Mouse (Mus musculus): ENCODE measurements around the gene Hdac1. TPM values are rescaled to one million over a fixed set of nuclear protein-coding genes. Genes with fewer than 3 reads are reported as not detected.

The Hdac1 gene
- polyA plus RNA-seq, 1 experiment from 2014 or later = 234 TPM

Small RNA genes within 50 kb of the gene (microRNA-seq; reads per million reads assigned to microRNA genes)
- not detected for gene Mir8119

Other genes with a start within 250 kb of the Hdac1 start
- gene Rbbp4, start 207.3 kb downstream of the Hdac1 start, polyA plus RNA-seq (2014; fragmentation: Nextera tagmentation; extraction: Ambion mirVana) = 561 and 604 TPM in 2 replicates
- 42.7 and 45.0 TPM in 2 replicates for gene Zbtb8os, start 207.0 kb downstream of the Hdac1 start, polyA plus RNA-seq (2014; fragmentation: Nextera tagmentation; extraction: Ambion mirVana)
- gene Zbtb8a, start 164.6 kb downstream of the Hdac1 start, polyA plus RNA-seq (2014; fragmentation: Nextera tagmentation; extraction: Ambion mirVana) = 6.7 and 8.3 TPM in 2 replicates
- gene Zbtb8b, start 101.9 kb downstream of the Hdac1 start, polyA plus RNA-seq (2014; fragmentation: Nextera tagmentation; extraction: Ambion mirVana) = 2.0 and 2.4 TPM in 2 replicates
- 23.3 and 23.7 TPM in 2 replicates for gene Bsdc1, start 81.1 kb downstream of the Hdac1 start, polyA plus RNA-seq (2014; fragmentation: Nextera tagmentation; extraction: Ambion mirVana)
- not detected in 2 replicates for gene Tssk3, start 51.7 kb downstream of the Hdac1 start, polyA plus RNA-seq (2014; fragmentation: Nextera tagmentation; extraction: Ambion mirVana)
- gene Fam229a, start 51.5 kb downstream of the Hdac1 start, polyA plus RNA-seq (2014; fragmentation: Nextera tagmentation; extraction: Ambion mirVana) = not detected in 2 replicates
- 1,816 and 1,974 TPM in 2 replicates for gene Marcksl1, start 29.1 kb downstream of the Hdac1 start, polyA plus RNA-seq (2014; fragmentation: Nextera tagmentation; extraction: Ambion mirVana)
- gene Lck, start 30.9 kb upstream of the Hdac1 start, polyA plus RNA-seq (2014; fragmentation: Nextera tagmentation; extraction: Ambion mirVana) = 4.5 and 5.3 TPM in 2 replicates
- 0.19 and 0.46 TPM in 2 replicates for gene Fam167b, start 35.8 kb upstream of the Hdac1 start, polyA plus RNA-seq (2014; fragmentation: Nextera tagmentation; extraction: Ambion mirVana)
- gene Eif3i, start 57.9 kb upstream of the Hdac1 start, polyA plus RNA-seq (2014; fragmentation: Nextera tagmentation; extraction: Ambion mirVana) = 251 and 259 TPM in 2 replicates
- 178 and 188 TPM in 2 replicates for gene Tmem234, start 58.0 kb upstream of the Hdac1 start, polyA plus RNA-seq (2014; fragmentation: Nextera tagmentation; extraction: Ambion mirVana)
- 1.7 and 3.0 TPM in 2 replicates for gene Dcdc2b, start 71.5 kb upstream of the Hdac1 start, polyA plus RNA-seq (2014; fragmentation: Nextera tagmentation; extraction: Ambion mirVana)
- 21.3 and 23.9 TPM in 2 replicates for gene Iqcc, start 76.4 kb upstream of the Hdac1 start, polyA plus RNA-seq (2014; fragmentation: Nextera tagmentation; extraction: Ambion mirVana)
- gene Ccdc28b, start 81.2 kb upstream of the Hdac1 start, polyA plus RNA-seq (2014; fragmentation: Nextera tagmentation; extraction: Ambion mirVana) = 70.0 and 73.9 TPM in 2 replicates
- 89.6 and 101 TPM in 2 replicates for gene Txlna, start 98.4 kb upstream of the Hdac1 start, polyA plus RNA-seq (2014; fragmentation: Nextera tagmentation; extraction: Ambion mirVana)
- gene Kpna6, start 130.1 kb upstream of the Hdac1 start, polyA plus RNA-seq (2014; fragmentation: Nextera tagmentation; extraction: Ambion mirVana) = 13.6 and 14.9 TPM in 2 replicates
- 35.6 and 36.3 TPM in 2 replicates for gene Tmem39b, start 154.1 kb upstream of the Hdac1 start, polyA plus RNA-seq (2014; fragmentation: Nextera tagmentation; extraction: Ambion mirVana)
- gene Khdrbs1, start 199.6 kb upstream of the Hdac1 start, polyA plus RNA-seq (2014; fragmentation: Nextera tagmentation; extraction: Ambion mirVana) = 189 and 190 TPM in 2 replicates

Data from midbrain, embryonic 11.5 days (tissue).